Mouse (Mus musculus): ENCODE measurements around the gene Jmjd8. TPM values are rescaled to one million over a fixed set of nuclear protein-coding genes. Genes with fewer than 3 reads are reported as not detected.
A peak's percentile ranks its signal among the peaks of the same experiment; 100 is the strongest.

The Jmjd8 gene
- polyA plus RNA-seq, 1 experiment from 2014 or later = 70.7 TPM

DNA sequence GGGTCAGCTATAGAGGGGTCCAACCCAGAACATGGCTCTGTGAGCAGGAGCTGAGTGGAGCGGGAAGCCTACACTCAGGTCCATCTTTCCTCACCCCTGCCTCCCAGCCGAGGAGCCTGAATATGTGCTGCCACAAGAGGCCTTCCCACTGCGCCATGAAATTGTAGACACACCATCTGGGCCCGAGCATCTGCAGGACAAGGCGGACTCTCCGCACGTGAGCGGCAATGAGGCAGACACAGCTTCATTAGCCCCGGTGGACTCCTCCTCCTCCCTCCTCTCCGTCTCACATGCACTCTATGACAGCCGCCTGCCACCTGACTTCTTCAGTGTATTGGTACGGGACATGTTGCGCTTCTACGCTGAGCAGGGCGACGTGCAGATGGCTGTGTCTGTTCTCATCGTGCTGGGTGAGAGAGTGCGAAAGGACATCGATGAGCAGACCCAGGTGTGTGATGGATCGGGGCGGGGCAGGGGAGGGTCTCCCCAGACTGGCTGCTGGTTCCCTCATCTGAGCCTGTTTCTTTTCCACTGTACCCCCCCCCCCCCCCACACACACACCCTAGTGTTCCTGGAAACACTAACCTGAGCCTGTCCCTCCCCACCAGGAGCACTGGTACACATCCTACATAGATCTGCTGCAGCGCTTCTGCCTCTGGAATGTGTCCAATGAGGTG is 983 bp upstream of the Jmjd8 start:
- Histone ChIP-seq H3K4me1 (peaks cover 63% of the 10 kb centered on the region), H3K27ac (replicated peaks) (peak overlapping the region; percentile 91; the same call in 1 of the 2 replicates), H3K36me3 (peaks cover 46% of the 10 kb centered on the region), H3K4me2 (replicated peaks) (peak overlapping the region; percentile 84; the same call in 1 of the 2 replicates), H3K4me3 (no peak overlapping the region; the same call in 1 of the 2 replicates), H3K9ac (replicated peaks) (no peak overlapping the region), H3K9me3 (no peaks in the 10 kb centered on the region), H3K27me3 (peaks cover under 1% of the 10 kb centered on the region; the same call in 1 of the 2 replicates)
- ATAC-seq (ENCODE audit: low FRiP score, low read depth) = no peak
- 93% methylated on average over 22 of the region's 22 CpGs for WGBS

DNA sequence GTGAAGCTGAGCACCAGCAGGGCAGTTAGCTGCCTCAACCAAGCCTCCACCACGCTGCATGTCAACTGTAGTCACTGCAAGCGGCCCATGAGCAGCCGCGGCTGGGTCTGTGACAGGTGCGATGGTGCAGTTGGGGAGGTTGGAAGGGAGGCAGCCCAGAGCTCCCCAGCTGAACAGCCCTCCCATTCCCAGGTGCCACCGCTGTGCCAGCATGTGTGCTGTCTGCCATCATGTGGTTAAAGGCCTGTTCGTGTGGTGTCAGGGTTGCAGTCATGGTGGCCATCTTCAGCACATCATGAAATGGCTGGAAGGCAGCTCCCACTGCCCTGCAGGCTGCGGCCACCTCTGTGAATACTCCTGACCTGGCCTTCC is 458 bp upstream of the Jmjd8 start:
- ATAC-seq (ENCODE audit: low FRiP score, low read depth) = no peak
- no peaks in the 10 kb centered on the region for H3K27me3 ChIP-seq
- no peaks in the 10 kb centered on the region for H3K9me3 ChIP-seq
- H3K9ac ChIP-seq (replicated peaks) = peak overlapping the region; percentile 84; the same call in 1 of the 2 replicates
- peak overlapping the region; percentile 67 for H3K4me3 ChIP-seq
- H3K27ac ChIP-seq (replicated peaks) = peak overlapping the region; percentile 91
- H3K4me2 ChIP-seq (replicated peaks) = peak overlapping the region; percentile 84
- peaks cover 60% of the 10 kb centered on the region for H3K4me1 ChIP-seq
- H3K36me3 ChIP-seq = peaks cover 46% of the 10 kb centered on the region
- WGBS = 83% methylated on average over 8 of the region's 8 CpGs

DNA sequence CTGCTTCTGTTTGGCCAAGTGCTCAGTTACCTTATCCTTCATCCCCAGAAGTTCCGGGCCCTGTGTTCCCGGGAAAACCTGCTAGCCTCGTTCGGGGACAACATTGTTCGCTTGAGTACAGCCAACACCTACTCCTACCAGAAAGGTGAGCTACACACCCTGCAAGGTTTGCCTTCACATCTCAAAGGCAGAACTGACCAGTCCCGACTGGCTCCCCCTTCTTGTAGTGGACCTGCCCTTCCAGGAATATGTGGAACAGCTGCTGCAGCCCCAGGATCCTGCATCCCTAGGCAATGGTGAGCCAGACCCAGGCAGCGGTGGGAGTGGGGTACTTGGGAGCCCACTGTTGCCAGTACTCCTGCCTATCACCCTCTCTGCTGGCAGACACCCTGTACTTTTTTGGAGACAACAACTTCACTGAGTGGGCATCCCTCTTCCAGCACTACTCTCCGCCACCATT is 921 bp downstream of the Jmjd8 start:
- Histone ChIP-seq H3K27me3 (no peaks in the 10 kb centered on the region), H3K9ac (replicated peaks) (peak overlapping the region; percentile 84), H3K36me3 (peaks cover 46% of the 10 kb centered on the region), H3K4me3 (peak overlapping the region; percentile 67), H3K9me3 (no peaks in the 10 kb centered on the region), H3K4me1 (peaks cover 63% of the 10 kb centered on the region), H3K27ac (replicated peaks) (peak overlapping the region; percentile 91), H3K4me2 (replicated peaks) (peak overlapping the region; percentile 84)
- WGBS = 47% methylated on average over 8 of the region's 8 CpGs
- no peak for ATAC-seq (ENCODE audit: low FRiP score, low read depth)

DNA sequence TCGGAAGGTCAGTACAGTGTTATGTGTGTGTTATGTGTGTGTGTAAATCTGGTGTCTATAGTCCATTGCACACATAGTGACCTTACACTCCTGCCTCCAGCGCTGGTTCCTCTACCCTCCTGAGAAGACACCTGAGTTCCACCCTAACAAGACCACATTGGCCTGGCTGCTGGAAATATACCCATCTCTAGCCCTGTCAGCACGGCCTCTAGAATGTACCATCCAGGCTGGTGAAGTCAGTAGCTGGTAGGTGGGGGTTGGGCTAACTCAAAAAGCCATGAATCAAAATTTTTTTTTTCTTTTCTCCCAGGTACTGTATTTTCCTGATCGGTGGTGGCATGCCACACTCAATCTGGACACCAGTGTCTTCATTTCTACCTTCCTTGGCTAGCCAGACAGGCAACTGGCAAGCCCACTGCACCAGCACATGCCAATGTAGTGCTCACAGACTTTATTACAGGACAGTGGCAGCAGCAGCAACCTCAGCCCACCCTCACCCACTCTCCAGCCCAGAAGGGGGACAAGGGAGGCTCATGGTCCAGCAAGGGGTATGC is 1.6 kb downstream of the Jmjd8 start:
- peaks cover 63% of the 10 kb centered on the region for H3K4me1 ChIP-seq
- peak overlapping the region; percentile 84 for H3K4me2 ChIP-seq (replicated peaks)
- WGBS = 89% methylated on average over 4 of the region's 4 CpGs
- no peak for ATAC-seq (ENCODE audit: low FRiP score, low read depth)
- H3K4me3 ChIP-seq = peak overlapping the region; percentile 67; the same call in 1 of the 2 replicates
- no peaks in the 10 kb centered on the region for H3K27me3 ChIP-seq
- peak overlapping the region; percentile 84; the same call in 1 of the 2 replicates for H3K9ac ChIP-seq (replicated peaks)
- H3K36me3 ChIP-seq = peaks cover 50% of the 10 kb centered on the region
- no peak overlapping the region for H3K27ac ChIP-seq (replicated peaks)
- H3K9me3 ChIP-seq = no peaks in the 10 kb centered on the region

DNA sequence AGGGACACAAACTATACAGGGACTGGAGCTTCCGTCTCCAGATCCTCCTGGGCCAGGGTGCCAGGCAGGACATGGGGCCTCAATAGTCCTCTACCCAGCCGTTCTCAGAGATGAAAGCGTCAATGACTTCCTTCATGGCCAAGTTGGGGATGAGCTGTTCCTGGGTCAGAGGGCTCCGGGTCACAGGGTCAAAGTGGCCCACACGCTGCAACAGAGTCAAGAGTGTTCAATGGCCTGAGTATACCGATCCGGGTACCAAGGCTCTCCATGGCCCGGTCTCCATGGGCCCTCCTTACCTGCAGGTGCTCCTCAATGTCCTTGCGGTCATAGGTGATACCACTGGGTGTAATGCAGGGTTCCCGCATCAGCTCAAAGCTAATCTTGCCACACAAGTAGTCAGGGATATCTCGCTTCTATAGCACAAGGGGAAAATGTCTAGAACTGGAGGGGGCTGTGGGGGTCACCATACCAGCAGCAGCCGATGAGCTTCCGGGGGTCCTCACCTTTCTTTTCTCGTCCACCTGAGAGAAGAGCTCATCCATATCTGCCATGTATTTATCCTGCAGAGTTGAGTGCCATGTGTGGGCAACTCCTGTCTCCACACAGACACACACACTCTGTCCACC is 2.3 kb downstream of the Jmjd8 start:
- no peak overlapping the region for H3K9ac ChIP-seq (replicated peaks)
- no peaks in the 10 kb centered on the region for H3K9me3 ChIP-seq
- WGBS = 88% methylated on average over 14 of the region's 14 CpGs
- H3K4me1 ChIP-seq = peaks cover 63% of the 10 kb centered on the region
- ATAC-seq (ENCODE audit: low FRiP score, low read depth) = no peak
- no peak overlapping the region for H3K27ac ChIP-seq (replicated peaks)
- peak overlapping the region; percentile 96 for H3K4me2 ChIP-seq (replicated peaks)
- no peaks in the 10 kb centered on the region for H3K27me3 ChIP-seq
- peak overlapping the region; percentile 77; the same call in 1 of the 2 replicates for H3K4me3 ChIP-seq
- H3K36me3 ChIP-seq = peaks cover 46% of the 10 kb centered on the region

DNA sequence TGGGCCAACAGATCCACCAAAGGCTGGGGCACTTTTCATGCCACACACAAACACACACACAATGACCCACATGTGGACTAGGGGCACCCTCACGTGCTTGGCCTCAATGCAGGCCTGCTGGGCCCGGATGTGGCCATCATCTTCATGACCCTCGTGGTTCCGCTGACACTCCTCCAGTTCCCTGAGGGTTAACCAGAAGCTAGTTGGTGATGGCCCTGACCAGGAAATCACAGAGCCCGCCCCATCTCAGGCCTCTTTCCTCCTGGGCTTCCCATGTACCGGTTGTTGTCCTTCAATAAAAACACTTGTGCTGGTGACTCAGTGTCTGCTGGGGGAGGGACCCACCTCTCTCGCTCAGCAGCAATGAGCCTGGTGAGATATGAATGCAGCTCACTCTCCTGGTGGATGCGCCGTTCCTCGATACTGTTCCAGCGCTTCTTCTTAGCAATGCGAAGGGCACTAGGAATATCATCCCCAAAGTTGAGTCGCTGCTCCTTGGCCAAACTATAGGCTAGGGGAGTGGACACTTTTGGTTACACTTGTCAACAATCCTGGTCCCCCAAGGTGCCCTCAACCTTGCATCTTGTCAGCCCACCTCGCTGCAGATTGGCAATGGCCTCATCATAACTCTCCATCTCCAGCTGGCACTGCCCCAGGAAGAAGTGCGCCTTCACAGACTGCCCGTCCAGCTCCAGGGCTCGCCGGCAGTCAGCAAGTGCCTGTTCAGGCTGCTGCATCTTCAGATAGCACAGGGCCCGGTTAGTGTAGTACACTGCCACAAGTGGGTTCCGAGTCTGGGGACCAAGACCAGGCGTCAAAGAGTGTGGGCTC is 3.0 kb downstream of the Jmjd8 start:
- Histone ChIP-seq H3K4me1 (peaks cover 71% of the 10 kb centered on the region), H3K9me3 (no peaks in the 10 kb centered on the region), H3K9ac (replicated peaks) (peak overlapping the region; percentile 84), H3K27me3 (no peaks in the 10 kb centered on the region), H3K27ac (replicated peaks) (peak overlapping the region; percentile 4; the same call in 1 of the 2 replicates), H3K4me3 (peak overlapping the region; percentile 77), H3K4me2 (replicated peaks) (peak overlapping the region; percentile 96), H3K36me3 (peaks cover 39% of the 10 kb centered on the region)
- no peak for ATAC-seq (ENCODE audit: low FRiP score, low read depth)
- 64% methylated on average over 21 of the region's 21 CpGs for WGBS

DNA sequence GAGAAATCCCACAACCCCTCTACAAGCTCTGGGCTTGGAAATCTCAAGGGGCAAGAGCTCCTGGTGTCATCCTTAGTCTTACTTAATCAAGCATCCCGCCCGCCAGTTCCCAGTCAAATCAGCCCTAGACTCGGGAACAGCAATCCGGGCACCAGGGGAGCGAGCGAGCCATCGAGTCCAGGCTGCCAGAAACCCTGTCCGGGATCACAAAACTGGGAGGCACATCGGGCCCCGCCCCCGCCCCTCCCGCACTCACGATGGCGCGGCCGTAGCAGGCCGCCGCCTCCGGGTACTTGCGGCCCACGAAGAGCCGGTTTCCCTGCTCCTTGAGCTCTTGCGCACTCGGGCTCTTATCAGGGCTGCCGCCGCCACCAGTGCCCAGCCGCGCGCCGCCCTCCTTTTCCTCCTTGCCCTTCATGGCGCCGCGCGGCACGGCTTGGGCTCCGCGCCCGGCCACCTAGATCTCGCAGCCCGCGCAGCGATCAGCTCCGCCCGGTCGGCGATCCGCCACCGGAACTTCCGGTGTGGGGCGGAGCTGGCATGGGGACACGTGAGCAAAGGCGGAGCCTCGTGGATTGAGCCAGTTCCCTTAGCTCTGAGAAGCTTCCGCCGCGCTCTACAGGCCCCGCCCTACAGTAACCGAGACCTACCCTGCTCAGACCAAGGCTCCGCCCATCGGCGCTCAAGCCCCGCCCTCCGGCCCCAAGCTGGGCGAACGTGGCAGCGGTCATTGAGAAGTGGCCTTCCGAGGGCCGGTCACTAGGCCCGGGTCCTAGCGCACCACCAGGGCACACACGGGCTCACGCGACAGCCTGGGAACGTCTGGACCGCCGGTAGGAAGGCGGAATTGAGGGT is 4.0 kb downstream of the Jmjd8 start:
- Histone ChIP-seq H3K4me3 (peak overlapping the region; percentile 77), H3K36me3 (peaks cover 29% of the 10 kb centered on the region), H3K4me2 (replicated peaks) (peak overlapping the region; percentile 96), H3K4me1 (peaks cover 81% of the 10 kb centered on the region), H3K27ac (replicated peaks) (peak overlapping the region; percentile 95), H3K9me3 (no peaks in the 10 kb centered on the region), H3K27me3 (no peaks in the 10 kb centered on the region), H3K9ac (replicated peaks) (peak overlapping the region; percentile 84)
- under 1% methylated on average over 77 of the region's 77 CpGs for WGBS
- ATAC-seq (ENCODE audit: low FRiP score, low read depth) = peak; percentile 89

DNA sequence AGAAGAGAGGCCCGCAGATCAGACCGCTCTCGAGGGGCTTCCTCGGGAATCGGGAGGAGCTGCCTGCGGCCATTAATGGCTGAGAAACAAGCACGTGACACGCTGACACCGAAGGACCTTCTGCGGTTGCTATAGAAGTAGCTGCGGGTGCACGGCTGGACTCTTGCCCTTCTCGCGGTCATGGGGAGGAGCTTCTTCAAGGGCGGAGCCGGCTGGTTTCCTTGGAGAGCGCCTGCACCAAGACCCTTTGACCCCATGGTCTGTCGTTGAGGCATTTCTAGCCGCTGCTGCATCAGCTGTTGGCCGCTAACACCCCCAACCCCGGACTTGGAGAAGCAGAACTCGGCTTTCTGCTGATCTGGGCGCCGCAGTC is 4.6 kb downstream of the Jmjd8 start, which contains the start of gene Stub1:
Gene Stub1, minus strand, starts transcription at position 114 of the 373 bp plus-strand sequence.
- WGBS = under 1% methylated on average over 24 of the region's 24 CpGs
- H3K9ac ChIP-seq (replicated peaks) = peak within 1 kb of the TSS; percentile 84
- H3K27ac ChIP-seq (replicated peaks) = peak within 1 kb of the TSS; percentile 95
- H3K4me2 ChIP-seq (replicated peaks) = peak within 1 kb of the TSS; percentile 96
- peak within 1 kb of the TSS; percentile 77 for H3K4me3 ChIP-seq
- H3K27me3 ChIP-seq = no peaks in the 10 kb centered on the region
- H3K9me3 ChIP-seq = no peaks in the 10 kb centered on the region
- peaks cover 30% of the 10 kb centered on the region for H3K36me3 ChIP-seq
- peak; percentile 59 for ATAC-seq (ENCODE audit: low FRiP score, low read depth)
- peaks cover 83% of the 10 kb centered on the region for H3K4me1 ChIP-seq

DNA sequence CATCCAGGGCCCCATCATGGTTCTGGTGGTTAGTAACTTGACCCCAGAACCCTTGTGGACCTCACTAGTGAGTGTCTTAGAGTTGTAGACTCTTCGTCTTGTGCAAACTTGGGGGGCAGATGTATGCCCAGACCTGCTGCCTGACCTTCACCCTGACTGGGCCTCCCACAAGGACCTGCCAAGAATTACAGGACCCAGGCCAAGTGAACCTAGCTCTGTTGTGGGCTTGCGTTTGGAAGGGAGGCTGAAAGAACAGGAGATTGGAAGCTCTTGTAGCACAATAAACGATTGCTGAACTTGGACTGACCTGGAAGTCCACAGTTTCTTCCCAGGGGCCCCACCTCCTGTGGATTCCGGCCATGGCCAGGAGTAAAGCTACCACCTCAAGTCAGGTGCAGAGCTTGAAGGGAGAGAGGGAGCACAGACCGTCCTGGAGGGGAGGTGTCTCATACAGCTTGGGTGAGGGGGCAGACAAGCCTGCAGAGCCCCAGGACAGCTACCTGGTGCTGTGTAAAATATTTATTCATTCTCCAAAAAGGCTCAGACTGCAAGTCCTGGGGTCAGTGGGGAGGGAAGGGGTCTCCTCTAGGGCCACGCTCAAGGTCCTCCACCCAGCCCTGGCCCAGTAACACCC is 5.4 kb downstream of the Jmjd8 start:
- ATAC-seq (ENCODE audit: low FRiP score, low read depth) = no peak
- H3K9me3 ChIP-seq = no peaks in the 10 kb centered on the region
- H3K36me3 ChIP-seq = peaks cover 35% of the 10 kb centered on the region
- WGBS = 57% methylated on average over 6 of the region's 6 CpGs
- H3K9ac ChIP-seq (replicated peaks) = peak overlapping the region; percentile 84
- H3K27me3 ChIP-seq = no peaks in the 10 kb centered on the region
- H3K4me1 ChIP-seq = peaks cover 81% of the 10 kb centered on the region
- peak overlapping the region; percentile 77 for H3K4me3 ChIP-seq
- peak overlapping the region; percentile 96 for H3K4me2 ChIP-seq (replicated peaks)
- peak overlapping the region; percentile 95 for H3K27ac ChIP-seq (replicated peaks)

DNA sequence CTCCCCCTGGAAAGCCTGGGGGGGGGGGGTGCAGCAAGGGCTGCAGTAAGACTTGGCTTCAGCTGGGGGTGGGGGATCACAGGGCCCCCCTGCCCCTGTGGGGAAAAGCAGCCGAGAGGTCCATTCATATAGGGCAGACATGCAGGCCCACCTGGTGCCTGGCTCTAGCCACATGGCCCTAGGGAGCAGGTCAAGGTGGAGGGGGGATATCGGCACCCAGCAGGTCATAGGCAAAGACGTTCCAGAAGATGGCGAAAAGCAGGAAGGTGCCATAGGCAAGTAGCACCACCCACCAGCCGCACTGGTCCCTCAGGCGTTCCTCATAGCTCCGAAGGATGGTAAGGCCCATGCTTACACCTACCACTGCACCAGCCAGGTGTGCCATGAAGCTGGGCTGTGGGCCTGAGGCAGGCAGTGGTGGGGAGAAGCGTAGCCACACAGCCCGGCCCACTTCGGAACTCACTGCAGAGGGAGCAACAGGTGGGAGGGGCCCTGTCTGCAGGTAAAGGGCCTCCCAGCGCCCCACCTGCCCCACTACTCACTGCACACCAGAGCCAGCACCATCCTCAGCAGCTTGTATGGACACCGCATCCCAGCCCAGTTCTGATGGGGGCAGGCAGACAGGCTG is 6.0 kb downstream of the Jmjd8 start:
- no peak for ATAC-seq (ENCODE audit: low FRiP score, low read depth)
- Histone ChIP-seq H3K4me3 (peak overlapping the region; percentile 77), H3K27me3 (no peaks in the 10 kb centered on the region), H3K9me3 (no peaks in the 10 kb centered on the region), H3K4me2 (replicated peaks) (peak overlapping the region; percentile 96), H3K36me3 (peaks cover 39% of the 10 kb centered on the region), H3K9ac (replicated peaks) (peak overlapping the region; percentile 84), H3K27ac (replicated peaks) (no peak overlapping the region), H3K4me1 (peaks cover 79% of the 10 kb centered on the region)
- 90% methylated on average over 12 of the region's 12 CpGs for WGBS

Data from midbrain, embryonic 12.5 days (tissue).